Mouse (Mus musculus): Measurements from ENCODE around the gene Sema5a. TPM values are rescaled to one million over a fixed set of nuclear protein-coding genes. Genes with fewer than 3 reads are reported as not detected.

The Sema5a gene
- polyA plus RNA-seq, 1 experiment from 2014 or later, result 17.5 TPM

DNA sequence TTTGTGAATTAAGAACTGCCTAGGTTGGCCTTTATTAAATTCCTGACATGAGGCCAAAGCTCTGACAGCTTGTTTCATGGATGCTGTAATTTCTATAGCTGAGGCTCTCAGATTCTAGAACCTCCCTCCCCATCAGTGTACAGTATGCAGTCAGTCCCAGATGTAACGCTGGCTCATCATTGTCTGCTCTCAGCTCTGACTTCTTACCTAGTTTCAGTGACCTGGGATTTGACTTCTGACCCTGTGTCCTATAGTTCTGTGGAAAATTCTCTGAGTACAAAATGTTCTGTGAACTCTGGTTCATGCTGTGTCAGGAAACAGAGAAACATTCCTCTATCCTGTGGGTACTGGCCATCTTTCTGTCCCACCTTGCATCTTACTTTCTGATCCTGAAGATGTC lies 346.0 kb downstream of the Sema5a start:
- H3K9me3 ChIP-seq, result no peaks in the 10 kb centered on the region
- ATAC-seq (ENCODE audit: insufficient read depth, low FRiP score, low read depth), result no peak
- H3K27me3 ChIP-seq (replicated peaks), result no peaks in the 10 kb centered on the region
- H3K4me3 ChIP-seq (replicated peaks), result no peak overlapping the region
- no peaks in the 10 kb centered on the region for H3K36me3 ChIP-seq
- no peak overlapping the region for H3K27ac ChIP-seq
- 65% methylated on average over 1 of the region's 1 CpGs for WGBS
- H3K4me1 ChIP-seq, result no peaks in the 10 kb centered on the region
- no peak overlapping the region for H3K4me2 ChIP-seq
- no peak overlapping the region for H3K9ac ChIP-seq

DNA sequence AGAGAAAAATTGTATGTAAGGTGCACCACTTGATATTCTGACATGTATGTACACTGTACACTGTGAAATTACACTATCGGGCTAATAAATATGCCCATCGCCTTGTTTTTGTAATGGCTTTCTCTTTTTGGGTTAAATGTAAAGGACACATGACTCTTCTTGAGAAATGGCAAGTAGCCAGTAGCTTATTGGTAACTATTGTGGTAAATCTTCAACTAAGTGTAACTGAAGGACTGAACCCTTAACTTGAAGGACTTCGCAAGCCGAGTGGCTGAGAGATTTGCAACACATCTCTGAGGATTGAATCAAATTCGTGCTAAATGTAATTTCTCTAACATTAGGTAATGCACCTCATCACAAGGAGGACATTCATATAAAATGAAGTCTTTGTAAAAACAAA lies 349.1 kb downstream of the Sema5a start:
- H3K4me3 ChIP-seq (replicated peaks), result no peak overlapping the region
- no peaks in the 10 kb centered on the region for H3K27me3 ChIP-seq (replicated peaks)
- H3K9ac ChIP-seq, result no peak overlapping the region
- WGBS, result 92% methylated on average over 5 of the region's 5 CpGs
- no peaks in the 10 kb centered on the region for H3K4me1 ChIP-seq
- no peaks in the 10 kb centered on the region for H3K9me3 ChIP-seq
- no peaks in the 10 kb centered on the region for H3K36me3 ChIP-seq
- no peak overlapping the region for H3K4me2 ChIP-seq
- no peak for ATAC-seq (ENCODE audit: insufficient read depth, low FRiP score, low read depth)
- no peak overlapping the region for H3K27ac ChIP-seq

DNA sequence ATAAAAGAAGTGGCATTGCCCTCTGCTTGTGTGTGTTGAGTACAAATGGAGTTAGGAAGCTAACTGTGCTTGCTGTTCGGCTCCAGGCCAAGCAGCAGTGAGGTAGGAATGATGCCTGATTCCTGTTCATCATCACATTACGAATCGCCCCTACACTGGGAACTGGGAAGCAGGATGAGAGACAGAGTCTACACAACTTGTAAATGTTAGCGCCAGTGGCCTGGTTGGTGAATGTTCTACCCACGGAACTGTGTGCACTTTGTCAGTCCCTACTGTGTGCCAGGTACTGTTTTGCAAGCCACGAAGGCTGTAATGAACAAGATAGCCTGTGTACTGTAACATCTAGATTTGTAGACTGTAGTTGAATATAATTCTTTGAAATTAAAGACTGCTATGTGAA lies 352.0 kb downstream of the Sema5a start:
- no peaks in the 10 kb centered on the region for H3K4me1 ChIP-seq
- 91% methylated on average over 6 of the region's 6 CpGs for WGBS
- no peak overlapping the region for H3K4me3 ChIP-seq (replicated peaks)
- H3K36me3 ChIP-seq, result no peaks in the 10 kb centered on the region
- H3K27me3 ChIP-seq (replicated peaks), result no peaks in the 10 kb centered on the region
- no peaks in the 10 kb centered on the region for H3K9me3 ChIP-seq
- no peak for ATAC-seq (ENCODE audit: insufficient read depth, low FRiP score, low read depth)
- no peak overlapping the region for H3K4me2 ChIP-seq
- H3K27ac ChIP-seq, result no peak overlapping the region
- H3K9ac ChIP-seq, result no peak overlapping the region

DNA sequence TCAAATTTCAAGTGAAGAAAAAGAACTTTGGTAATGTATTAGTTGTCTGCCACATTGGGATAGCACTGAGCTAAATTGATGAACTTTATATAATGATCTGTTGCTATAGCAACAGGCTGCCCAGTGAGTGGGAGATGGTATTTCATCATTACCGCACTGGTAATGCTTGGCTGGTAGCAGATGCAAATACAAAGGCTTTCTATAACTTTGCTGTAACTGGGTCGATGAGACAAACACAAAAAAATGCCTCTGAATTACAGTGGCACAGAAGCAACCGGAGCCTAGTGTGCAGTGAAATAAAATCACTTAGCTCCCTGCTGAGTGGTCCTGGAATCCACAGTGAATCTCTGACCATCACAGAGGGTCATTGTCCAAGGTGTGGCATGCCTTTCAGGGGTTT lies 352.6 kb downstream of the Sema5a start:
- Histone ChIP-seq H3K9me3 (no peaks in the 10 kb centered on the region), H3K27ac (no peak overlapping the region), H3K4me3 (replicated peaks) (no peak overlapping the region), H3K36me3 (no peaks in the 10 kb centered on the region), H3K27me3 (replicated peaks) (no peaks in the 10 kb centered on the region), H3K4me1 (no peaks in the 10 kb centered on the region), H3K4me2 (no peak overlapping the region), H3K9ac (no peak overlapping the region)
- WGBS, result 76% methylated on average over 3 of the region's 3 CpGs
- ATAC-seq (ENCODE audit: insufficient read depth, low FRiP score, low read depth), result no peak

DNA sequence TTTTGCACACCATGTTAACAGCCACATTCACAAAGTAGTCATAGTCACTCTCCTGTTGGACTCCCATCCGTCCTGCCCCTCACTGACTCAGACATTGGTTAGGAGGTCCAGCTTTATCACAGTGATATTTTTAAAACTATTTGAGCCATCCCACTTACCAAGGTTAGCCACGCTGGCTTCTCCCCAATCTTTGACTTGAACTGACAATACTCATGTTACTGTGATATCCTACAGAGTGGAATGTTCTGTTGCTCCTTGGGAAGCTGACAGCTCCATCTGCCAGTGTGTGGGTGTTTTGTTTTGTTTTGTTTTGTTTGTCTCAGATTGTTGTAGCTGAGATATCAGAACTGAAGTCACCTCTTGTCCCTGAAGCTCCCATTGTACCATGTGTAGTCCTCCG lies 362.6 kb downstream of the Sema5a start:
- no peak overlapping the region for H3K27ac ChIP-seq
- no peak overlapping the region for H3K4me2 ChIP-seq
- H3K36me3 ChIP-seq, result no peaks in the 10 kb centered on the region
- H3K9ac ChIP-seq, result no peak overlapping the region
- H3K4me3 ChIP-seq (replicated peaks), result no peak overlapping the region
- H3K27me3 ChIP-seq (replicated peaks), result no peaks in the 10 kb centered on the region
- ATAC-seq (ENCODE audit: insufficient read depth, low FRiP score, low read depth), result no peak
- no peaks in the 10 kb centered on the region for H3K4me1 ChIP-seq
- no peaks in the 10 kb centered on the region for H3K9me3 ChIP-seq
- WGBS, result 76% methylated on average over 3 of the region's 3 CpGs

DNA sequence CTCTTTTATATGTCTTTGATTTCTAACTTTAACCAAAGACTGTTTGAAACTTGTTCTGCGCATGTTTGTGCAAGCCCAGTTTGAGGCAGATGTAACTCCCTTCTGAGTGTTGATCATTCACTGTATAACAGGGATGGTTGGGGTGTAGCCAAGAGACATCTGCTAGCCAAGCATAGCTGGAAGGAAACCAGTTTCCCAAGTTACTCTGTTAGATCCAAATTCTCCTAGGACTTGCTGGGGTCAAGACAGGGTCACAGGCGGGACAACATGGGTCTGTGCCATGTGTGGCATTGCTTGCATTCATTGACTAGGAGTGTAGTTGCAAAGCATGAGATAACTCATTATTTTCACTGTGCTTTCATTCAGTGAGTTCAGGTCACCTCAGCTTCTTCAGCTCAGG lies 366.2 kb downstream of the Sema5a start:
- Histone ChIP-seq H3K27me3 (replicated peaks) (no peaks in the 10 kb centered on the region), H3K27ac (peak overlapping the region; percentile 18; the same call in 1 of the 2 replicates), H3K9me3 (no peaks in the 10 kb centered on the region), H3K4me3 (replicated peaks) (no peak overlapping the region), H3K4me2 (no peak overlapping the region), H3K36me3 (no peaks in the 10 kb centered on the region), H3K4me1 (no peaks in the 10 kb centered on the region), H3K9ac (no peak overlapping the region)
- ATAC-seq (ENCODE audit: insufficient read depth, low FRiP score, low read depth), result no peak
- 63% methylated on average over 2 of the region's 2 CpGs for WGBS

DNA sequence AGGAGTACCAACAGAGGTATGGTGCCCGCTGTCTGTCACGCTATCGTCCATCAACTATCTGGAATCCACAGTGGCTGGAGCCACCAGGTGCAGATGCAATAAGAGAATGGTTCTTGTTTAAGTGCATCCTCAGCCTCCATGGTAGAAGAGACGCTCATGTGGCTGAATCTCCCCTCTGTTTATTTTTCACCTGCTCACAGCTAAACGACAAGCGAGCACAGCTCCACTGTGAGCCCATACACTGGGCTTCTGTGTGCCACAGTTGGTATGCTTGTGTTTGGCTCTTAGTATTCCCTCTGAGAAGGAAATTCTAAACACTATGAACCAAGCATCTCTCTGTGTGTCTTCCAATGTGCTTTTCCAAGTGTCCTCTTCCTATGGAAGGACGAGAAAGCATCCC lies 366.6 kb downstream of the Sema5a start:
- H3K4me1 ChIP-seq, result no peaks in the 10 kb centered on the region
- no peak for ATAC-seq (ENCODE audit: insufficient read depth, low FRiP score, low read depth)
- H3K36me3 ChIP-seq, result no peaks in the 10 kb centered on the region
- H3K27me3 ChIP-seq (replicated peaks), result no peaks in the 10 kb centered on the region
- H3K9me3 ChIP-seq, result no peaks in the 10 kb centered on the region
- H3K9ac ChIP-seq, result no peak overlapping the region
- H3K4me2 ChIP-seq, result no peak overlapping the region
- 79% methylated on average over 7 of the region's 7 CpGs for WGBS
- no peak overlapping the region for H3K4me3 ChIP-seq (replicated peaks)
- peak overlapping the region; percentile 18; the same call in 1 of the 2 replicates for H3K27ac ChIP-seq

DNA sequence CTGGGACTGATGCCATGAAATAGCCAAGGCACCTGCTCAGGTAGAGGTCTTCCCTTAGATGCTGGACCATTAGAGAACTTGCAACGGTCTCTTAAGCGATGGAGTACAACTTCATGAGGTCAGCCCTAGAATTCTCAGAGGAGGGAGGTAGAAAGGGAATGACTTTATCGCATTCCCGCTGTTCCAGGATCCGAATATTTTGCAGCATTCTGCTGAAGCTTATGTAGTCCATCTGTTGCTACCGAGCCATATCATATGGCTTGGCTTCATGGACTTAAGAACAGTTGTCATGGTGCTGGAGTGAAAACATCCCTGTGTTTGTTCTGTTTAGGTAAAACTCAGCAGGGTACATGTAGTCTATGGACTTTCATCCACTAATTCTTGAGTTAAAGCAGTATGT lies 369.1 kb downstream of the Sema5a start:
- no peak for ATAC-seq (ENCODE audit: insufficient read depth, low FRiP score, low read depth)
- WGBS, result 89% methylated on average over 6 of the region's 6 CpGs
- H3K27me3 ChIP-seq (replicated peaks), result no peaks in the 10 kb centered on the region
- no peaks in the 10 kb centered on the region for H3K36me3 ChIP-seq
- H3K27ac ChIP-seq, result no peak overlapping the region
- H3K4me3 ChIP-seq (replicated peaks), result no peak overlapping the region
- H3K4me2 ChIP-seq, result no peak overlapping the region
- no peaks in the 10 kb centered on the region for H3K9me3 ChIP-seq
- no peak overlapping the region for H3K9ac ChIP-seq
- no peaks in the 10 kb centered on the region for H3K4me1 ChIP-seq

DNA sequence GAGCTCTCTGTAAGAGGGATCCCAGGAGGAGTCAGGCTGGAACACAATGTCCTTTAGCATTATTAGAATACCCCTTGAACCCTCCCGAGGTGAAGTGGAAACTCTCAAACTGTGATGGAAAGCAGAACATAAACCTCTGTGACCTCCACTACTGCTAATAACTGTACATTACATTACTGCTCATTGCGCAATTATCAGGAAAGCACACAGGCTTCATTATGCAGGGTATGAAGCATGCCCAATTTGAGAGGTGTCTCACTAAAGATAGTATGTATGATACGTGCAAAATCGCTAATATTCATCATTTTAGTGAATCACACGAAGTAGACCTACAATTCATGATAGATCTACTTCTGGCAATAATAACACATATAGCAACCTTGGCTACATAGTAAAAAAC lies 371.2 kb downstream of the Sema5a start:
- no peak overlapping the region for H3K4me2 ChIP-seq
- no peak overlapping the region for H3K9ac ChIP-seq
- no peaks in the 10 kb centered on the region for H3K36me3 ChIP-seq
- H3K27me3 ChIP-seq (replicated peaks), result no peaks in the 10 kb centered on the region
- no peaks in the 10 kb centered on the region for H3K4me1 ChIP-seq
- H3K27ac ChIP-seq, result no peak overlapping the region
- WGBS, result 81% methylated on average over 5 of the region's 5 CpGs
- no peak for ATAC-seq (ENCODE audit: insufficient read depth, low FRiP score, low read depth)
- H3K9me3 ChIP-seq, result no peaks in the 10 kb centered on the region
- H3K4me3 ChIP-seq (replicated peaks), result no peak overlapping the region

DNA sequence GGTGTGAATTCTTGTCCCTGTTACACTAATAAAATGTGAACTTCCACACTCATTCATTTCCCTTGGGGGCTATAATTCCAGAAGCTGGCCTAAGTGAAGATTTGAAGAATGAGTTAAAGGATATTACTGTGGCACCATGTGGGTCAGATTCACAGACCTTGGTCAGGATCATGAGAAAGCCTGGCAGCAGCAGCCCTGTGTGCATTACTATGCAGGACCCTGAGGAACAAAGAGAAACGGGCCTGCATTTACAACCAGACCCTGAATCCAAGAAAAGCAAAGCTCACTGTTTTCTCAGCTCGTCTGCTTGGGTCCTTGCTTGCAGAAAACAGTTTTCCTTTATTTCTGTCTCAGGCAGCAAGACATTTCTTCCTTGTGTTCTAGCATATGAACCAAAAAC lies 374.6 kb downstream of the Sema5a start:
- Histone ChIP-seq H3K4me3 (replicated peaks) (no peak overlapping the region), H3K4me2 (no peak overlapping the region), H3K9ac (no peak overlapping the region), H3K4me1 (peaks cover 8% of the 10 kb centered on the region; the same call in 1 of the 2 replicates), H3K27me3 (replicated peaks) (no peaks in the 10 kb centered on the region), H3K36me3 (no peaks in the 10 kb centered on the region), H3K9me3 (no peaks in the 10 kb centered on the region), H3K27ac (no peak overlapping the region)
- ATAC-seq (ENCODE audit: insufficient read depth, low FRiP score, low read depth), result no peak
- WGBS, result 68% methylated on average over 2 of the region's 2 CpGs

DNA sequence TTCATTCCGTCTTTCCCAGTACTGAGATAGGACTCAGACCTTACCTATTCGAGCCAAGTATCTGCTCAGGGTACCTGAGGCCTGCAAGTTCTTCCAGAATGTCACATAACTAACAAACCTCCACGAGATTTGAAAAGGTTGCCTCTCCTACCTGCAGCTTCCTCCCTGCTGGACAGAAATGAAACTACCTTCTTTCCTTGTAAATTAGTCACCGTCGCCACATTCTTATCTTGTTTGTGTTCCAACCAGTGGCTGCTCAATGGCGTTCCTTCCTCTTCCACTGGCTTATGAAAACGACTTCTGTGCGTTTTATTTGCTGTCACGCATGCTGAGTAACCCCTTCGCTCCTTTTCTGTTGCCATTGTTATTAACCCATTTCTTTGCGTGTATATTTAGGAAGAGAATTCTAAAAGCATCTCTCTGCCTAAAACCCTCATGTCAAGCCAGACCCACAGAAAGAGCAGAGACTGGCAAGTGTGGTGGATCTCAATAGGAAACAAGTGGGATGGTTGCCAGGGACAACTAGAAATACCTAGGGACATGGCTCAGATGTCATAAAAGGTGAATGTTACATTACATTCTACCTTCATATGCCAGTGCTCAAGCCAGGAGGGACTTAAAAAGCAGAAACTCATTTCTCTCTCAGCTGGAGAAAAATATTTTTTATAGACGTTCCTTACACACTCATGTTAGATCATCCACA lies 378.6 kb downstream of the Sema5a start:
- Histone ChIP-seq H3K36me3 (no peaks in the 10 kb centered on the region), H3K4me1 (peaks cover 8% of the 10 kb centered on the region; the same call in 1 of the 2 replicates), H3K9ac (no peak overlapping the region), H3K27ac (no peak overlapping the region), H3K4me2 (no peak overlapping the region), H3K27me3 (replicated peaks) (no peaks in the 10 kb centered on the region), H3K4me3 (replicated peaks) (no peak overlapping the region), H3K9me3 (no peaks in the 10 kb centered on the region)
- 64% methylated on average over 12 of the region's 12 CpGs for WGBS
- no peak for ATAC-seq (ENCODE audit: insufficient read depth, low FRiP score, low read depth)

DNA sequence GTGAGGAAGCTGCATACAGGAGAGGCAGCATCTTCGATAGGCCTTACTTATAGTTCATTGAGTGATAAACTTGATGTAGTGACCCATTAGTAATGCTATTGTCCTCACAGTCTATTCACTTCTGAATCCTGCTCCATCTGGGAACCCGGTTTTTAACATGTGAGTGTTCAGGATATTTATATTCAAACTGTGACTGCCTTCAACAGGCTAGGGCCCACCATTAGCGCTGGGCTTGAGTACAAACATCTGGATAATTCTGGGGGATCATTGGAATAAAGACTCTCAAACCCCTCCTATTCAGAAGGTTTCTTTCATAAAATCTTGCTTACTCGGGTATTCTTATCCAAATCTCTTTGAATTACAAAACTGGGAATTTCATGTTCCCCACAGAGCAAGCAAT lies 379.5 kb downstream of the Sema5a start:
- ATAC-seq (ENCODE audit: insufficient read depth, low FRiP score, low read depth), result no peak; the same call in 1 of the 2 replicates

DNA sequence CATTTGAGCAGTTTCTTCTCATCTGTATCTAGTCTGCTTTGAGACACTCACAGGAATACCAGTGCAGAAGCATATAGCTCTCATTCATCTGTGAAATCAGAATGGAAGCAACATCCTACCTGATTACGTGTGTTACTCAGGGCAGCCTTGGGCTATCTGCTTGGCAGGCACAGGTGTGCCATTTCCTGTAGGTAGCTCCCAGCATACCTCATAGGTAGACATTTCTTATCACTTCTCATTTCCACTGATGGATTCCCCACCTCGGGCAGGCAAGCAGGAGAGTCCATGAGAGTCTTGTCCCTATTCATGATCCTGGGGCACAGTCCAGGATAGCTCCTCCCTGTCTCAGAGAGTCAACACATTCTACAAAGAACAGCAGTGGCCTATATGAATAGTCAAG lies 381.4 kb downstream of the Sema5a start:
- H3K27me3 ChIP-seq (replicated peaks), result no peaks in the 10 kb centered on the region
- H3K9me3 ChIP-seq, result no peaks in the 10 kb centered on the region
- no peaks in the 10 kb centered on the region for H3K36me3 ChIP-seq
- ATAC-seq (ENCODE audit: insufficient read depth, low FRiP score, low read depth), result peak; percentile 65; the same call in 1 of the 2 replicates
- 80% methylated on average over 2 of the region's 2 CpGs for WGBS
- peaks cover 8% of the 10 kb centered on the region; the same call in 1 of the 2 replicates for H3K4me1 ChIP-seq
- H3K9ac ChIP-seq, result no peak overlapping the region
- H3K27ac ChIP-seq, result no peak overlapping the region
- H3K4me2 ChIP-seq, result no peak overlapping the region
- H3K4me3 ChIP-seq (replicated peaks), result no peak overlapping the region

More for the DNA sequence above, 379.5 kb downstream of the Sema5a start:
- Histone ChIP-seq H3K4me2 (no peak overlapping the region), H3K36me3 (no peaks in the 10 kb centered on the region), H3K9me3 (no peaks in the 10 kb centered on the region), H3K27ac (peak overlapping the region; percentile 48; the same call in 1 of the 2 replicates), H3K4me1 (peaks cover 8% of the 10 kb centered on the region; the same call in 1 of the 2 replicates), H3K27me3 (replicated peaks) (no peaks in the 10 kb centered on the region), H3K9ac (no peak overlapping the region), H3K4me3 (replicated peaks) (no peak overlapping the region)
- WGBS, result 49% methylated on average over 4 of the region's 4 CpGs
